Mouse (Mus musculus): ENCODE data around the gene Gm5965. TPM values are rescaled to one million over a fixed set of nuclear protein-coding genes. Genes with fewer than 3 reads are reported as not detected.
"Not testable (repeated sequence)": the region's sequence is repeated elsewhere in the genome, so short reads cannot be mapped to it uniquely, and the experiment has no call there.

The Gm5965 gene
- not detected for total RNA-seq (2021)

DNA sequence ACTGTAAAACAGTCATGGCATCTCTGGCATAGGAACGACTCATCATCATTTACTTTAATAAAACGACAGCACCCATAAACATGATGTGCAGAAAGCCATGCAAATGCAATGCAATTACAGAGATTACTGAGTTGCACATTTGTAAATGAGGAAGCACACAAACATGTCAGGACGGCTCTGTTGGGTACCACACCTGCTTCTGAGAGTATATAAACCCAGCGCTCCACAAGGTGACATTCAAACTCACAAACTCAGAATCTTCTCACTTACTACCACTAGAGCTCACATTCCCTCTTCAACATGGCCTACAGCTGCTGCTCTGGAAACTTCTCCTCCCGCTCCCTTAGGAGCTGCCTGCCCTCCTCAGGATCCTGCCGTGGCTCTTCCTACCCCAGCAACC is at the start of gene Gm5965:
Gm5965 (plus strand) TSS at position 301 of the 400 bp plus-strand sequence.
- DNase-seq = no peak
- intact Hi-C loops (cut with DNase I) = no loop called here

DNA sequence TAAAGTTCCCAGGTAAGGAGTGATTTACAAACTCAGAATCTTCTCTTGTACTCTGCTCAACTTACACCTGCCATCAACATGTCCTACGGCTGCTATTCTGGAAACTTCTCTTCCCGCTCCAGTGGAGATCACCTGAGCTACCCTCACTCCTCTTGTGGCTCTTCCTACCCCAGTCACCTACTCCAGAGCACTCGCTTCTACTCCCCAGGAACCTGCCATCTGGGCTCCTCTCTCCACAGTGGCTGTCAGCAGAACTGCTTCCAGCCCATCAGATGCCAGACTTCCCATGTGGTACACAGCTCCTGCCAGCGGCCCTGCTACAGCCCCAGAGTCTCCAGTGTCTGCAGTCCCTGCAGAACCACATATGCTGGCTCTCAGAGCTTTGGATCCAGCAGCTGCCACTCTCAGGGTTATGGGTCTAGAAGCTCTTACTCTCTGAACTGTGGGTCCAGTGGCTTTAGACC is 48.9 kb upstream of the Gm5965 start, which contains the start of gene Krtap13-1:
Krtap13-1 (plus strand) TSS at position 51 of the 464 bp plus-strand sequence.
- intact Hi-C loops (cut with DNase I) = no loop called here

DNA sequence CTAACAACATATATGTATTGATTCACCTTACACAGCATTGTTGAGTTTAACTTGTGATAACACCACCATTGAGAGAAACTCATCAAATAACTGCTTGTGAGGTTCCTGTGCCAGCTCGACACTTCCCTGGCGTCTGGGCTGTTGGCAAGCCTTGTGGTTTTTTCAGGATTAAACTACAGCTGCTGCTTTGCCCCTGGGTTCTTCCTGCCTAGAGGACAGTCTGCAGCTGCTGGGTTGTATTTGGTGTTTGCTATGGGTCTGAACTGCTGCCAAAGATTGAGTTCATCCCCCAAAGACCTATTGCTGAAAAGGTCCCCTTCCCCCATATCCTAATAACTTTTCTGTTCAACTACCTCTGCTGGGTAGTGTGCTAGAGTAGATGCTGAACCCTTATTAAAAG is 42.3 kb upstream of the Gm5965 start:
- peak; percentile 50 for DNase-seq
- intact Hi-C loops (cut with DNase I) = no loop called here

More for the DNA sequence above, 48.9 kb upstream of the Gm5965 start, which contains the start of gene Krtap13-1:
- peak; percentile 74 for DNase-seq

DNA sequence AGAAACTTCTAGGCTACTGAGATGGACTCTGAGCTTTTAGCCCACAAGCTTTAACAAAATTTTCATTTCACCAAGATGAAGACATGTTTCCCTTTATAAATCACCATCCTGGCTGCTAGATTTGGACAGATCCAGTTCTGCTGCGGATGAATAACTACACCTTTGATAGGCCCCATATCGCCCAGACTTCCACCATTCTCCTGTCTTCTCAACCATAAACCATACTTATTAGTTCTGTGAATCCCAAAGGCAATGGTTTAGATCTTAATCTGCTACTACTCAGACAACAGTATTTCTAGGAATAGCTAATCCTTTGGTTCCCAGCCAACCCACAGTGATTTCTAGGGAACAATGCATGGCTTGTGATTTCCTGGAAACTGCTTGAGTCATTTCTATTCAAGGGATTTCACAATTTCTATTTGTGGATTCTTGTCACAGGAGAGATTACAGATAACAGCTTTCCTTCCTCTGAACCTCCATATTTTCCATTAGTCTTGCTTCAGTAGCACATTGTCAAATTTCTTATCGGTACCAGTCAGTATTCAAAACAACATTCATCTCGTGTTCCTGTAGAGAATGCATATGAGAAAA is 32.9 kb upstream of the Gm5965 start:
- intact Hi-C loops (cut with DNase I) = no loop called here
- no peak for DNase-seq

DNA sequence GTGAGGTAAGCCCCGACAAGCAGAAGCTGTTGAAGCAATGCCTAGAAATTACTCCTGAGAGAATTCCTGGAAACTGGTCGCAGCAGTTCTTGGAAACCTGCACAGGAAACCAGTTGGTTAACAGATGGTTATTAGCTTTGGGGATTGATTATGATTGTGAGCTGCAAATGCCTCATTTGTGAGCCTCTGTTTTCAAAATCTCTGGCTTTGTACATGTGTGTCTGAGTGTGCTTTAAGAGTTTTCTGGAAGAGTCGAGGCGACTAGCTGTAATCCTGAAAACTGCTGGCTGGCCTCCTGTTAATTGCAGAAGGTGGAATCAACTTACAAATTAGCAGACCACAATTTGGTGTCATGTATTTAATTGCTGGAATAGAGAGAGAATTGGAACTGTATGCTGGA is 29.8 kb upstream of the Gm5965 start:
- no peak for DNase-seq
- intact Hi-C loops (cut with DNase I) = no loop called here

DNA sequence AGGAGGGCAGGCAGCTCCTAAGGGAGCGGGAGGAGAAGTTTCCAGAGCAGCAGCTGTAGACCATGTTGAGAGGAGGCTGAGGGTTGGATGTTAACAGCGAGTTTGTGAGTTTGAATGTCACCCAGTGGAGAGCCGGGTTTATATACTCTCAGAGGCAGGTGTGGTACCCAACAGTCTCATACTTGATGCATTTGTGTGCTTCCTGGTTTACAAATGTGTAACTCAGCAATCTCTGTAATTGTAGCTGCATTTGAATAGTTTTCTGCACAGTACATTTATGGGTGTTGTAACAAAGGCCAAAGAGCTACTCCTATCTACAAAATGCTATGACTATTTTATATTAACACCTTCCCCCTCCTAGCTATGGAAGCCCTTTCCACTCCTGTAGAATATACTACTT is 26.2 kb upstream of the Gm5965 start, which contains the start of gene Krtap13:
Krtap13 (minus strand) TSS at position 101 of the 400 bp plus-strand sequence.
- intact Hi-C loops (cut with DNase I); DNase-seq: not testable (repeated sequence)

DNA sequence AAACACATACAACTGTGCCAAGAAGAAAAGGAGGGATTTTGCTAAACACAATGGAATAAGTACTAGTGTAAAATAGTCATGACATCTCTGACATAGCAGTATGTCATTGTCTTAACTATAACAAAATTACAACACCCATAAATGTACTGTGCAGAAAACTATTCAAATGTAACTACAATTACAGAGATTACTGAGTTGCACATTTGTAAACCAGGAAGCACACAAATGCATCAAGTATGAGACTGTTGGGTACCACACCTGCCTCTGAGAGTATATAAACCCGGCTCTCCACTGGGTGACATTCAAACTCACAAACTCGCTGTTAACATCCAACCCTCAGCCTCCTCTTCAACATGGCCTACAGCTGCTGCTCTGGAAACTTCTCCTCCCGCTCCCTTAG is 19.1 kb upstream of the Gm5965 start, which contains the start of gene 2310034C09Rik:
2310034C09Rik (plus strand) TSS at position 301 of the 400 bp plus-strand sequence.
- DNase-seq; intact Hi-C loops (cut with DNase I): not testable (repeated sequence)

DNA sequence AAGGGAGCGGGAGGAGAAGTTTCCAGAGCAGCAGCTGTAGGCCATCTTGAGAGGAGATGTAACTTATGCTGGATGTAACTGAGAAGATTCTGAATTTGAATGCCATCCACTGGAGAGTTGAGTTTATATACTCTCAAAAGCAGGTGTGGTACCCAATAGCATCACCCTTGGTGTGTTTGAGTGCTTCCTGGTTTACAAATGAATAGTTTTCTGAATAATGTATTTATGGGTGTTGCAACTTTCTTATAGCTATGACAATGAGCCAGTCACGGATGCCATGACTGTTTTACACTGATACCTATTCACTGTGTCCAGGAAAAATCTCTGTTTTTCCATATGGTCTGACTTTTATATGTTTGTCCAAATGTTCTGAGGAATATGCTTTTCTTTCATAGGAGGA is 3.6 kb upstream of the Gm5965 start, which contains the start of gene 2310057N15Rik:
2310057N15Rik (minus strand) TSS at position 101 of the 400 bp plus-strand sequence.
- no peak for DNase-seq
- intact Hi-C loops (cut with DNase I) = no loop called here

DNA sequence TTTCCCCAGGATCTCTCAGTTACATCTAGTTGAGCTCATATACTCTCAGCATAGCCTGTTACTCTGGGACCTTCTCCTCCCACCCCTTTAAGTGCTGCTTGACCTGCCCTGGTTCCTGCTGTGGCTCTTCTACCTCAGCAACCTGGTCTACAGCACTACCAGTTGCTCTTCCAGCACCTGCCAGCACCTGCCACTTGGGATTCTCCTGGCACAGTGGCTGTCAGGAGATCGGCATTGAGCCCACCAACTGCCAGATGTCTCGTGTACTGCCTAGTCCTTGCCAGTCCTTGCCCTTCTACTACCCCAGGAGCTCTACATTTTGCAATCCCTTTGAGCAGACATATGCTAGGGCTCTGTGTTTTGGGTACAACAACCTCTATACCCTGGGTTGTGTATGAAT is 9.1 kb downstream of the Gm5965 start:
- intact Hi-C loops (cut with DNase I) = no loop called here

DNA sequence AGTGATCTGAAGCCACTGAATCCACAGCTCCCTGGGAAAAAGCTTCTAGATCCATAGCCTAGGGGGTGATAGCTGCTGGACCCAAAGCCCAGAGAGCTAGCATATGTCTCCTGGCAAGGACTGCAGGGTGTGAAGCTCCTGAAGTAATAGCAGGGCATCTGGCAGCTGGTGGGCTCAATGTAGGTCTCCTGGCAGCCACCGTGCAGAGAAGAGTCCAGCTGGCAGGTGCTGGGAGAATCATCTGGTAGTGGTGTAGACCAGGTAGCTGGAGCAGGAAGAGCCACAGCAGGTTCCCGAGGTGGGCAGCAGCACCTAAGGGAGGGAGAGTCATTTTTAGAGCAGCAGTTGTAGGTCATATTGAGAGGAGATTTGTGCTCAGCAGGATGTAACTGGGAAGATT is 34.1 kb downstream of the Gm5965 start, which contains the start of gene Gm20741:
Gm20741 (minus strand) TSS at position 394 of the 400 bp plus-strand sequence.
- DNase-seq = peak; percentile 70

More for the DNA sequence above, 9.1 kb downstream of the Gm5965 start:
- peak; percentile 72 for DNase-seq

DNA sequence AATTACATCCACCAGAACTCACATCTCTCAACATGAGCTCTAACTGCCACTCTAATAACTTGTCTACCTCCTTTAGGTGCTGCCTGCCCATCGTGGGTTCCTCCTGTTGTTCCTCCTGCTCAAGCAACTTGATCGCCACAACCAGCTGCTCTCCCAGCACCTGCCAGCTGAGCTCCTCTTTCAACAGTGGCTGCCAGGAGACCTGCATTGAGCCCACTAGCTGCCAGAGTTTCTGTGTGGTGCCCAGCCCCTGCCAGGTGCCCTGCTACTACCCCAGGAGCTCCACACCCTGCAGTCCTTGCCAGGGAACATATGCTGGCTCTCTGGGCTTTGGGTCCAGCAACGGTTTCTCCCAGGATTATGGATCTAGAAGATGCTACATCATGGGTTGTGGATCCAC is 42.4 kb downstream of the Gm5965 start, which contains the start of gene Krtap15:
Krtap15 (plus strand) TSS at position 150 of the 400 bp plus-strand sequence.
- DNase-seq = peak; percentile 60
- intact Hi-C loops (cut with DNase I) = no loop called here

More for the DNA sequence above, 34.1 kb downstream of the Gm5965 start, which contains the start of gene Gm20741:
- intact Hi-C loops (cut with DNase I) = no loop called here

DNA sequence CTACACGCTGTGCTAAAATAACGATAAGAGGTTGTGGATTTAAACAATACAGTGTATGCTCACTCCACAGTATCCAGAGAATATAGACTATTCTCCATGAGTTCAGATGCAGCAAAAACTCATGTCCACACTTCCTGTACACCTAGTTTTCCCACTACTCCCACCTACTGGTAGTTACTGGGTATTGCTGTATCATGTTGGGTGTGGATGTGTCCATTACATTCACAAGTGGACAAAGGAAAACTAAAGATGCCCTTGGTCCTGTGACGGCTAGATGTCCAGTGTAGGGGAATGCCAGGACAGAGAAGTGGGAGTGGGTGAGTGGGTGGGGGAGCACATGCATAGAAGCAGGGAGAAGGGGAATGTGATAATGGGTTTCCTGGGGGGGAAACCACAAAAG is 46.0 kb downstream of the Gm5965 start:
- intact Hi-C loops (cut with DNase I) = no loop called here
- DNase-seq = no peak

DNA sequence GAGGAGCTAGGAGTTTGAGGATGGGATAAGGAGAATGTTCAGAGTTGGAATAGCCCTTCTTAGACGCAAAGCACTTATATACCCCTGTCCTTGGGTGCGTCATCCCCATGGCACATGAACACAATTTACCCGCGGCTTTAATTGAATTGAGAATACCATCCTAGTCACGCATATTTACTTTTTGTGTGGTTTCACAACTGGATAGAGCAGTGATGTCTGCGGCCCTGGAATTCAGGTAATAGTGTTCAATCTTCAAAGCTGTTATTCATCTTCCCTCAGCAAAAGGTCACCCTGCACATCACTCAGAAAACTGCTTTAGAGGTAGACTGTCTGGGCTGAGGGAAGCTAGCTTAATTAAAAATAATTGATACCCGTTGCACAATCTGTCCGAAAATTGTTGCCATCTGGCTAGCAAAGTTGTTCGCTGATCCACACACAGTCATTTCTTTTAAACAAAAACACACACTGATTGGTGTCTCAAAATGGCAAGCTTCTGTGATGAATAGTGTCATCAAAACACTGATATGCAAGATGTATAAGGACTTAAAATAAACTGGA is 48.5 kb downstream of the Gm5965 start, which contains the start of gene Krtap14:
Krtap14 (minus strand) TSS at position 51 of the 558 bp plus-strand sequence.
- intact Hi-C loops (cut with DNase I) = no loop called here
- DNase-seq = no peak

DNA sequence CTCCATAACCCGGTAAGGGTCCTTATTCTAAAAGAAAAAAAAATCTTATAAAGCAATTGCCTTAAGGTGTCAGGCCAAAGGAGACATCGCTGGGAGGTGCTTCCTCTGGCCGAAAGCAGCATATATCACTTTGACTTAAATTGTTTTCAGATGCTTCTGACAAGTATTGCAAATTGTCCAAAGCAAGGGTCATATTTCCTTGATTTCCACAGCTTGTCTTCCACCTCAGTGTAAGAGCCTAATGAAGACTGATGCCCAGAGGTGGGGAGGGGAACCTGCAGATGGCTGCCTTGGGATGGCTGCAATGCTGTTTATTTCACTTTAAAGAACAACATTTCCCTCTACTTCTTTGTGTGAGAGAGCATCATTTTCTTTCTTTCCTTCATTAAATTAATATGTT is 49.3 kb downstream of the Gm5965 start:
- no peak for DNase-seq
- intact Hi-C loops (cut with DNase I) = no loop called here

Other genes with a start within 250 kb of the Gm5965 start
- under 1 TPM in 1 of 2 experiments, not detected in 1; 0.28 TPM for gene Cldn8, start 214.7 kb upstream of the Gm5965 start, total RNA-seq (2021)
- not detected for gene Krtap24-1, start 165.6 kb upstream of the Gm5965 start, total RNA-seq (2021)
- gene 2310079G19Rik, start 150.2 kb upstream of the Gm5965 start, total RNA-seq (2021) = not detected
- gene Krtap26-1, start 130.1 kb upstream of the Gm5965 start, total RNA-seq (2021) = not detected
- gene Krtap27-1, start 106.2 kb upstream of the Gm5965 start, total RNA-seq (2021) = not detected
- not detected for gene 2310061N02Rik, start 69.9 kb upstream of the Gm5965 start, total RNA-seq (2021)
- gene Krtap13-1, start 49.0 kb upstream of the Gm5965 start, total RNA-seq (2021) = not detected
- not detected for gene Krtap13, start 26.3 kb upstream of the Gm5965 start, total RNA-seq (2021)
- gene 2310034C09Rik, start 19.0 kb upstream of the Gm5965 start, total RNA-seq (2021) = not detected
- not detected for gene 2310057N15Rik, start 3.7 kb upstream of the Gm5965 start, total RNA-seq (2021)
- not detected for gene Gm20741, start 34.3 kb downstream of the Gm5965 start, total RNA-seq (2021)
- not detected for gene Krtap15, start 42.3 kb downstream of the Gm5965 start, total RNA-seq (2021)
- gene Krtap14, start 48.2 kb downstream of the Gm5965 start, total RNA-seq (2021) = not detected
- gene Krtap19-1, start 91.5 kb downstream of the Gm5965 start, total RNA-seq (2021) = not detected
- not detected for gene Krtap19-2, start 96.4 kb downstream of the Gm5965 start, total RNA-seq (2021)
- gene Krtap19-3, start 100.1 kb downstream of the Gm5965 start, total RNA-seq (2021) = not detected
- gene Krtap19-4, start 107.2 kb downstream of the Gm5965 start, total RNA-seq (2021) = not detected
- not detected for gene Krtap19-5, start 118.6 kb downstream of the Gm5965 start, total RNA-seq (2021)
- gene Krtap19-9b, start 154.4 kb downstream of the Gm5965 start, total RNA-seq (2021) = not detected
- gene Krtap16-3, start 185.0 kb downstream of the Gm5965 start, total RNA-seq (2021) = not detected
- gene Krtap22-2, start 232.9 kb downstream of the Gm5965 start, total RNA-seq (2021) = not detected
- not detected for gene Gm10229, start 237.4 kb downstream of the Gm5965 start, total RNA-seq (2021)

Measured in left cerebral cortex, postnatal 4 days (tissue).